Mouse (Mus musculus): Measurements from ENCODE around the gene Pbx1. TPM values are rescaled to one million over a fixed set of nuclear protein-coding genes. Genes with fewer than 3 reads are reported as not detected.

Gene Pbx1
- total RNA-seq, 1 experiment = 10.0 TPM

DNA sequence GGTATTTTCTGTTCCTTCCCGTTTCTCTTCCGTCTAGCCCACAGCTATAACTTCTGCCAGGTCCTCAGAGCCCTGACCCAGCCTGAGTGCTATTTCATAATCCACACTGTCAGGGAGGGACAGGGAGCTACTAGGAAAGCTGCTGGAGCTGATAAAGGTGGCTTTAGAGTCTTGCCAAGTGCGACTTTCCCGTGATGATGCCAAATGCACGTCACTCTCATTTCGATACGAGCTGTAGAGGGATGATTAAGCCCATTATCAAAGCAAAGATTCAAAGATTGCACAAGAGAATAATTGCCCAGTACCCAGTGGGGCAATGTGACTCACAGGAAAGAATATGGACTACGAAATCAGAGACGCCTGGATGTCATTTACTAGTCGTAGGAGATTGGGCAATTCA lies 69.6 kb downstream of the Pbx1 start:
- no peaks in the 10 kb centered on the region for H3K36me3 ChIP-seq (ENCODE audit: control insufficient read depth, insufficient read depth, low read length, poor library complexity, severe bottlenecking)

DNA sequence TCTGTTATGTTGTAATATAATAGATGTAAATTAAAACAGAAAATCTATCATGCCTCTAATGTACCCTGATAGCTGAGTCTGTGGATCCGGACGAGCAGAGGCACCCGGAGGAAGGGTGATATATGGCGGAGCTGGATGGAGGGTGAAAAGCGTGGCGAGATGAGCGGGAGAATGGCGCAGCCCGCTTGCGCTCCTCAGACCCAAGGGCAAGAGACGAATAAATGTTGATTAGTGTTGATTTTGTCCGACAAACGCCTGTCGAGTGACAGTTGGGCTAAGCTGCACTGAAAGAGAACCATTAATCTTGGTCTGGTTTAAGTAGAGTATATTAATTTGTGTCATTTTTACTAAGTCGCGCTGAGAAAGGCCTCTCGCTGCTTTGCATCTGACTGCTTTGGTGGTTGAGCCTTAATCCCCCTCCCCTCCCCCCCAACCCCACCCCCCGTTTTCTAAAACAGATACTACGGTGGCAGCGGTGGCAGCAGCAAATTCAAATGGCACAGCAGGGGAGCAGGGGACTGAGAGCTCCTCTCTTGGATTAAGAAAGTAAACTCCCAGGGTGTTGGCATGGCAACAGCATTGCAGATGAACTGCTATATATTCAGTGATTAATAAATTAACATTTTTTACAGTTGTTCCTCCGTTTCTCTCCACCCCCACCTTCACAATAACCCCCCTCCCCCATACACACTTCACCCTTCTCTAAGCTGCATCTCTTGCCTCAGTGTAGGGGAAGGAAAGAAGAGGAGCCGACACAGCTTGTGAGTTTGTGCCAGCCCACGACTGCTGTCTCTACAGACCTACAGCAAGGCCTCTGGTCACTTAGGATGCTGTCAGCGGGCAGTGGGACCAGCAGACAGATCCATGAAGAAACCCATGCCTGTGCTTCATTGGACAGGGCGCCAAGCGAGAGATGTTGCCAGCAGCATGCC lies 74.1 kb downstream of the Pbx1 start:
- Histone ChIP-seq H3K36me3 (ENCODE audit: control insufficient read depth, insufficient read depth, low read length, poor library complexity, severe bottlenecking) (no peaks in the 10 kb centered on the region; the same call in 1 of the 2 replicates), H3K9ac (ENCODE audit: insufficient read depth, low read depth, low read length, poor library complexity, severe bottlenecking) (peak overlapping the region; percentile 57; the same call in 1 of the 2 replicates), H3K9me3 (ENCODE audit: control insufficient read depth, insufficient read depth, low read depth, low read length) (no peaks in the 10 kb centered on the region), H3K4me3 (ENCODE audit: insufficient read depth in 1 of 2, low read depth in 1 of 2, low read length in 2 of 2, poor library complexity in 1 of 2, severe bottlenecking in 1 of 2) (peak overlapping the region; percentile 29 to 31), H3K27ac (ENCODE audit: insufficient read depth, low read depth, low read length, poor library complexity, severe bottlenecking) (no peak overlapping the region), H3K4me1 (ENCODE audit: control insufficient read depth in 2 of 2, insufficient read depth in 2 of 2, low read length in 2 of 2, poor library complexity in 1 of 2) (peaks cover 0 to 12% of the 10 kb centered on the region in 2 experiments; a peak in 1 of 4 replicates)
- no peak for TF ChIP-seq MAFK (IDR thresholded peaks at IDR 0.05; ENCODE audit: insufficient read depth, low read depth, low read length)
- in situ Hi-C loops (cut with MboI; ENCODE audit: low sequenced_read_pairs in 2 of 2, unreplicated experiment in 2 of 2) = no loop called here
- peak; percentile 45 for DNase-seq (ENCODE audit: low read depth, low spot score)

More for the DNA sequence above, 69.6 kb downstream of the Pbx1 start:
- TF ChIP-seq ZC3H11A (IDR thresholded peaks at IDR 0.05; ENCODE audit: borderline replicate concordance, low read depth, low read length) = no peak
- TF ChIP-seq HCFC1 (IDR thresholded peaks at IDR 0.05; ENCODE audit: borderline replicate concordance, insufficient read depth, low read length) = no peak
- TF ChIP-seq ZNF384 (IDR thresholded peaks at IDR 0.05; ENCODE audit: low read depth, low read length) = no peak
- TF ChIP-seq CHD2 (IDR thresholded peaks at IDR 0.05; ENCODE audit: low read depth, low read length) = no peak
- no peak for TF ChIP-seq MAFK (IDR thresholded peaks at IDR 0.05; ENCODE audit: insufficient read depth, low read depth, low read length)
- in situ Hi-C loops (cut with MboI; ENCODE audit: low sequenced_read_pairs in 2 of 2, unreplicated experiment in 2 of 2) = no loop called here
- no peak overlapping the region for H3K9ac ChIP-seq (ENCODE audit: insufficient read depth, low read depth, low read length, poor library complexity, severe bottlenecking)
- H3K4me1 ChIP-seq (ENCODE audit: control insufficient read depth in 2 of 2, insufficient read depth in 2 of 2, low read length in 2 of 2, poor library complexity in 1 of 2) = peaks cover 0 to 7% of the 10 kb centered on the region in 2 experiments; a peak in 1 of 4 replicates
- no peaks in the 10 kb centered on the region for H3K9me3 ChIP-seq (ENCODE audit: control insufficient read depth, insufficient read depth, low read depth, low read length)
- DNase-seq (ENCODE audit: low read depth, low spot score) = no peak
- H3K4me3 ChIP-seq (ENCODE audit: insufficient read depth in 1 of 2, low read depth in 1 of 2, low read length in 2 of 2, poor library complexity in 1 of 2, severe bottlenecking in 1 of 2) = no peak overlapping the region
- H3K27ac ChIP-seq (ENCODE audit: insufficient read depth, low read depth, low read length, poor library complexity, severe bottlenecking) = no peak overlapping the region

DNA sequence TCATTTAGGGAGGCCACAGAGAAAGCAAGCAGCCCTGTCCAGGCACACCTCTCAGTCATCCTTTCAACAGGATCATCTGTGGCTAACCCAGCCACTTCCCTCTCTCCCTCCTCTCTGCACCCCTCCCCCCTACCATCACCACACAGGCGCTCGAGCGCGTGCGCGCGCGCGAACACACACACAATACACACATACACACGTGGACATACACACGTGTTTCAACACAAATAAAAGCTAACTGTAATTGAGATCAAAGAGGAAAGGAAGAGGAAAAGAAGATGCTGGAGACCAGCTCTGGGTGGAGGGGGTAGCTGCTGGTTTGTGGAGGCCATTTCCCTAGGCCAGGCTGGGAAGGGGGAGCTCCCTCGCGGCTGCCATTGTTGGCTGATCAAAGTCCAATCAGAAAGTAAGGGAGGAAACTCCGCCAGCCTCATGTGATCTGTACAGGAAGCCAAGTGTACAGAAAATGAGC lies 75.1 kb downstream of the Pbx1 start:
- H3K9ac ChIP-seq (ENCODE audit: insufficient read depth, low read depth, low read length, poor library complexity, severe bottlenecking) = no peak overlapping the region; the same call in 1 of the 2 replicates
- peak overlapping the region in 1 of 2 experiments; percentile 31; a peak in 1 of 4 replicates for H3K4me3 ChIP-seq (ENCODE audit: insufficient read depth in 1 of 2, low read depth in 1 of 2, low read length in 2 of 2, poor library complexity in 1 of 2, severe bottlenecking in 1 of 2)
- H3K27ac ChIP-seq (ENCODE audit: insufficient read depth, low read depth, low read length, poor library complexity, severe bottlenecking) = no peak overlapping the region
- in situ Hi-C loops (cut with MboI; ENCODE audit: low sequenced_read_pairs in 2 of 2, unreplicated experiment in 2 of 2) = no loop called here
- no peaks in the 10 kb centered on the region for H3K9me3 ChIP-seq (ENCODE audit: control insufficient read depth, insufficient read depth, low read depth, low read length)
- TF ChIP-seq HCFC1 (IDR thresholded peaks at IDR 0.05; ENCODE audit: borderline replicate concordance, insufficient read depth, low read length) (no peak), ZNF384 (IDR thresholded peaks at IDR 0.05; ENCODE audit: low read depth, low read length) (no peak), MAFK (IDR thresholded peaks at IDR 0.05; ENCODE audit: insufficient read depth, low read depth, low read length) (no peak), CHD2 (IDR thresholded peaks at IDR 0.05; ENCODE audit: low read depth, low read length) (no peak), ZC3H11A (IDR thresholded peaks at IDR 0.05; ENCODE audit: borderline replicate concordance, low read depth, low read length) (no peak)
- DNase-seq (ENCODE audit: low read depth, low spot score) = peak; percentile 33
- no peaks in the 10 kb centered on the region; the same call in 1 of the 2 replicates for H3K36me3 ChIP-seq (ENCODE audit: control insufficient read depth, insufficient read depth, low read length, poor library complexity, severe bottlenecking)
- H3K4me1 ChIP-seq (ENCODE audit: control insufficient read depth in 2 of 2, insufficient read depth in 2 of 2, low read length in 2 of 2, poor library complexity in 1 of 2) = peaks cover 0 to 12% of the 10 kb centered on the region in 2 experiments; a peak in 1 of 4 replicates

DNA sequence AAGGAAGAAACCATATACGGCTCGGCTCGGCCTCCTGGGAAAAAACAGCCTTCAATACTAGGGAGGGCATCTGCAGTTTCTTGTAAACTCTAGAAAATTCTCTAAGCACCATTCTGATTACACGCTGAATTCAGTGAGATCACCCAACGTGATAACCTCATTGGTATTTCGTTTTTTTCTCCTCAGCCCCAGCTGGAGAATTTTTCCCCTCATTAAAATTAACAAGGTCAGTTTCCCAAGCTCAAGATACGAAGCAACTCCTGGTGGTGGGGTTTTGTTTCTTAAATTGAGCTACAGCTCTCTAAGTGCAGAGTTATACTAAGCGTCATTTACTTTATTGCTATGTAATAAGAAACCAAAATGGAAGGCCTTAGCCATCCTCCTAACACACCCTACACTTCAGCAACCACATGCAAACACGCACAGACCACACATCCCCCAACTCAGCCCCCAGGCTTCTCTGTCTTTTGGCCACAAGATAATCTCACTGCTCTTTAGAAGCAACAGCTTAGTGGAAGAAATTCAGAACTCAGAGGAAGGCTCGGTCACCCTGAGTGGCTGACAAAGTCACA lies 76.0 kb downstream of the Pbx1 start:
- in situ Hi-C loops (cut with MboI; ENCODE audit: low sequenced_read_pairs in 2 of 2, unreplicated experiment in 2 of 2) = no loop called here
- H3K36me3 ChIP-seq (ENCODE audit: control insufficient read depth, insufficient read depth, low read length, poor library complexity, severe bottlenecking) = no peaks in the 10 kb centered on the region; the same call in 1 of the 2 replicates
- peaks cover 0 to 12% of the 10 kb centered on the region in 2 experiments; a peak in 1 of 4 replicates for H3K4me1 ChIP-seq (ENCODE audit: control insufficient read depth in 2 of 2, insufficient read depth in 2 of 2, low read length in 2 of 2, poor library complexity in 1 of 2)
- no peak for TF ChIP-seq ZC3H11A (IDR thresholded peaks at IDR 0.05; ENCODE audit: borderline replicate concordance, low read depth, low read length)
- no peak for TF ChIP-seq CHD2 (IDR thresholded peaks at IDR 0.05; ENCODE audit: low read depth, low read length)
- no peak for TF ChIP-seq MAFK (IDR thresholded peaks at IDR 0.05; ENCODE audit: insufficient read depth, low read depth, low read length)
- no peak for TF ChIP-seq HCFC1 (IDR thresholded peaks at IDR 0.05; ENCODE audit: borderline replicate concordance, insufficient read depth, low read length)
- TF ChIP-seq ZNF384 (IDR thresholded peaks at IDR 0.05; ENCODE audit: low read depth, low read length) = no peak
- H3K4me3 ChIP-seq (ENCODE audit: insufficient read depth in 1 of 2, low read depth in 1 of 2, low read length in 2 of 2, poor library complexity in 1 of 2, severe bottlenecking in 1 of 2) = no peak overlapping the region
- H3K9ac ChIP-seq (ENCODE audit: insufficient read depth, low read depth, low read length, poor library complexity, severe bottlenecking) = no peak overlapping the region
- H3K27ac ChIP-seq (ENCODE audit: insufficient read depth, low read depth, low read length, poor library complexity, severe bottlenecking) = no peak overlapping the region
- no peak for DNase-seq (ENCODE audit: low read depth, low spot score)
- H3K9me3 ChIP-seq (ENCODE audit: control insufficient read depth, insufficient read depth, low read depth, low read length) = no peaks in the 10 kb centered on the region

All from ES-E14 (cell line).